Mouse (Mus musculus) liver, embryonic 14.5 days (tissue): Measurements from ENCODE around the gene Adcyap1r1.

ENCODE experiments used
- CTCF ChIP-seq: IDR thresholded peaks from 2 replicates; pipeline ENCODE4 v1.5.1; 2016; ENCODE audit warnings: antibody characterized with exemption, low read depth, control low read depth
- EP300 ChIP-seq: IDR thresholded peaks from 2 replicates; pipeline ENCODE4 v1.6.1; 2016; ENCODE audit warnings: antibody characterized with exemption, low read depth

DNA sequence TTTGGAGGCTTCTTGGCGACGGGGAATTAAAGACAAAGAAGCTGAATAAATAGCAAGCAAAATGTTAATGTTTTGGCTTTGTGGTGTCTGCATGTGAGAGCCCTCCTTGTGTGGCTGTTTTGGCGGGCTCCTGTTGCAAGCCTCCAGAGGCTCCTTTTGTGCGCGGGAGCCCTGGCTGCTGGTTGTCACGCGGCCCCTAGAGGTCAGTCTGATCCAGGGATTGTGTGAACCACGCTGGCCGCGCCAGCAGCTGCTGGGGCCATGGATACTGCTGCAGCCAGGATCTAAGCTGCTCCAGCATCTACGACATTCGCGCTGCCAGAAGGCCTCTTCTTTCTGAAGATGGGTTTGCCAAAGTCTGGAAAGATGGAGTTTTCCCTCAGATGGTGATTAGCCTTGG lies 99.1 kb downstream of the Adcyap1r1 start:
- TF ChIP-seq CTCF (peak; percentile 45), EP300 (no peak)
